Mouse (Mus musculus): Measurements from ENCODE around the gene Olfr1193.
"Not testable (repeated sequence)": the region's sequence is repeated elsewhere in the genome, so short reads cannot be mapped to it uniquely, and the experiment has no call there.

The Olfr1193 gene

GRCm38 (mm10) chr2:88675328-88675727 is at the start of gene Olfr1193:
Olfr1193 (plus strand) TSS chr2:88675628.
- DNase-seq (ENCODE audit: low read depth), result not testable (repeated sequence)

- DNase-seq (ENCODE audit: low read depth), result not testable (repeated sequence)
Observed at GRCm38 (mm10) chr2:88640242-88640641, 35.2 kb upstream of the Olfr1193 start, which contains the start of gene Olfr1191-ps1. Olfr1191-ps1 (plus strand) TSS chr2:88640542.

GRCm38 (mm10) chr2:88648209-88648608 is 27.2 kb upstream of the Olfr1193 start, which contains the start of gene Olfr1192-ps1:
Olfr1192-ps1 (plus strand) TSS chr2:88648509.
- DNase-seq (ENCODE audit: low read depth), result no peak

GRCm38 (mm10) chr2:88689087-88689486 is 13.7 kb downstream of the Olfr1193 start, which contains the start of gene Olfr1195:
Olfr1195 (minus strand) TSS chr2:88689187.
- DNase-seq (ENCODE audit: low read depth), result no peak

- no peak for DNase-seq (ENCODE audit: low read depth)
Observed at GRCm38 (mm10) chr2:88704497-88704896, 29.1 kb downstream of the Olfr1193 start, which contains the start of gene Olfr1196. Olfr1196 (minus strand) TSS chr2:88704597.

Measured in naive thymus-derived CD4-positive, alpha-beta T cell, adult 2 months (primary cell).